Mouse (Mus musculus) left cerebral cortex, adult 18-20 months (tissue): ENCODE measurements around the gene Stat6. TPM values are rescaled to one million over a fixed set of nuclear protein-coding genes. Genes with fewer than 3 reads are reported as not detected.

Experiments
- DNase-seq, 2 experiments: peaks; one replicate each; pipeline ENCODE4 v3.0.0; 2021 to 2022; ENCODE audit warnings: low spot score in 2 of 2, mixed read lengths in 1 of 2
- total RNA-seq, 2 experiments: library from RNA; stranded (reverse); gene quantifications; 2 replicates each; pipeline ENCODE4 v1.2.3; 2021

Gene Stat6
- total RNA-seq, 2 experiments from 2014 or later, result 15.9 to 17.8 TPM

GRCm38 (mm10) chr10:127710331-127710730 is 67.5 kb downstream of the Stat6 start:
- DNase-seq, result no peak

Other genes starting within 250 kb of the Stat6 start
- gene Stac3, start 141.3 kb upstream of the Stat6 start, total RNA-seq, result 1 to 10 TPM; 3.9 to 4.8 TPM
- gene Ndufa4l2, start 128.0 kb upstream of the Stat6 start, total RNA-seq, result 1 to 10 TPM; 3.5 to 5.2 TPM
- gene Shmt2, start 120.5 kb upstream of the Stat6 start, total RNA-seq, result 10 to 100 TPM; 23.4 to 27.0 TPM
- gene Nxph4, start 108.4 kb upstream of the Stat6 start, total RNA-seq, result 1 to 10 TPM; 7.6 to 8.3 TPM
- 100 to 1,000 TPM; 264 to 276 TPM for gene Lrp1, start 21.8 kb upstream of the Stat6 start, total RNA-seq
- gene Nemp1, start 23.9 kb downstream of the Stat6 start, total RNA-seq, result 1 to 10 TPM; 4.6 to 5.1 TPM
- 10 to 100 TPM; 58.2 to 71.7 TPM for gene Nab2, start 25.6 kb downstream of the Stat6 start, total RNA-seq
- gene Myo1a, start 62.2 kb downstream of the Stat6 start, total RNA-seq, result under 1 TPM; 0.77 to 0.88 TPM
- gene Tac2, start 81.5 kb downstream of the Stat6 start, total RNA-seq, result 10 to 100 TPM; 16.4 to 17.1 TPM
- 1 to 10 TPM; 9.6 to 9.9 TPM for gene Zbtb39, start 96.6 kb downstream of the Stat6 start, total RNA-seq
- 1 to 10 TPM; 1.5 to 2.2 TPM for gene Gpr182, start 108.7 kb downstream of the Stat6 start, total RNA-seq
- gene Rdh1, start 116.7 kb downstream of the Stat6 start, total RNA-seq, result under 1 TPM in 1 of 2 experiments, not detected in 1; 0.19 TPM
- gene Rdh16f1, start 116.8 kb downstream of the Stat6 start, total RNA-seq, result not detected
- gene Rdh9, start 133.4 kb downstream of the Stat6 start, total RNA-seq, result under 1 TPM; 0.30 to 0.65 TPM
- gene Rdh16, start 158.2 kb downstream of the Stat6 start, total RNA-seq, result under 1 TPM; 0.23 to 0.28 TPM
- gene Rdh19, start 206.9 kb downstream of the Stat6 start, total RNA-seq, result not detected
- gene Rdh16f2, start 223.5 kb downstream of the Stat6 start, total RNA-seq, result not detected
- gene Rdh7, start 245.8 kb downstream of the Stat6 start, total RNA-seq, result not detected